Mouse (Mus musculus) kidney, adult 2 months (tissue): ENCODE results near the gene Tnfrsf25.

Experiments used
- CTCF ChIP-seq: fragments of 200-500 bp; conservative IDR thresholded peaks from 2 replicates; pipeline ENCODE4 v1.5.1; 2011; ENCODE audit warnings: low read depth, mild to moderate bottlenecking, control low read depth, low read length, moderate library complexity, mixed read lengths; ENCODE audit not compliant: insufficient read depth, insufficient read length
- POLR2A ChIP-seq: fragments of 200-500 bp; IDR thresholded peaks from one replicate; pipeline ENCODE4 v1.6.1; 2011; ENCODE audit warnings: low read depth, low read length, control low read depth

GRCm38 (mm10) chr4:152070494-152071396 is 45.0 kb upstream of the Tnfrsf25 start:
- TF ChIP-seq CTCF (no peak), POLR2A (no peak)
